Mouse (Mus musculus) ES-E14 (cell line): ENCODE measurements at regions not wholly inside any gene's neighbourhood (a gene's known extent, or its start where the extent isn't known, plus 50 kb on each side); places are given as distances from the start of the nearest gene placed in this dataset.

Source experiments
- HCFC1 ChIP-seq: IDR thresholded peaks from 2 replicates; pipeline ENCODE4 v1.6.1; 2012; ENCODE audit warnings: low read length, inconsistent platforms, borderline replicate concordance; ENCODE audit not compliant: insufficient read depth
- ZNF384 ChIP-seq: IDR thresholded peaks from 2 replicates; pipeline ENCODE4 v1.6.1; 2012; ENCODE audit warnings: low read depth, low read length, inconsistent platforms

DNA sequence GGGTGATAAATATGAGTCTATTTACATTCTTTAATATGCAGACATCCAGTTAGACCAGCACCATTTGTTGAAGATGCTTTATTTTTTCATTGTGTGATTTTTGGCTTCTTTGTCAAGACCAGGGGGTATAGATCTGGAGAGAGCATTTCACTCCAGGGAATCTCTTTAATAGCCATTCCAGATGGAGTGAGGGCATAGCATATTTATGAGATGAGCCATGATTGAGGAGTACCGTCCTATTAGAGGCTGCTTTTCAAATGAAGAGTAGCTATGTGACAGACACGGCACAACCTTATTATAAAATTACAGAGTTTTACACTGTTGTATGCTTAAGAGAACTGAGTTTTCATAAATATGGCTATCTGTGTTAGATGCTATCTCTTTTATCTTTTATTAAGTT, 448.6 kb upstream of the Impg1 start:
- TF ChIP-seq ZNF384 (no peak), HCFC1 (no peak)
